Mouse (Mus musculus): ENCODE data around the gene Sema6c.
A peak's percentile ranks its signal among the peaks of the same experiment; 100 is the strongest.

DNA sequence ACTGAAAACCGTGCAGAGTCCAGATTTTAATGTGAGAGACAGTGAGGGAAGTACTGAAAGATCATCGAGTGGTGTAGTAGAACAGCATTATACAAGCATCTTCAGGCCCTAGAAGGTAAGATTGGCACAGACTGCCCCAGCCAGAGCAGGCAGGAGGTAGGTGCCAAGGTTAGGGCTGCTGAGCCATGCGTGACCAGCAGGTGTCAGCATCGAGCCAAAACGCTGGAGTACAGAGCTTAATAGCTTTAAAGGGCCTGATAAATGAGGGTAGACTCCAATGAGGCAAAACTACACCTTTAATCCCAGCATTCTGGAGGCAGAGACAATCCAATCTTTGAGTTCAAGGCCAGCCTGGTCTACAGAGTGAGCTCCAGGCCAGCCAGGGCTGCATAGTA lies 17.6 kb upstream of the Sema6c start:
- TF ChIP-seq POLR2A (IDR thresholded peaks at IDR 0.05; ENCODE audit: borderline replicate concordance, extremely low read depth, insufficient read depth, insufficient read length, poor library complexity, severe bottlenecking) (no peak), CTCF (IDR thresholded peaks at IDR 0.05; ENCODE audit: borderline replicate concordance, extremely low read depth, insufficient read depth, insufficient read length) (peak; percentile 98)

Data from brain, embryonic 14.5 days (tissue).